Mouse (Mus musculus) myocyte (in vitro differentiated cells): ENCODE results near the gene Gm4792.

Experiments
- MAX ChIP-seq: IDR thresholded peaks from one replicate; pipeline ENCODE4 v1.6.1; 2011; ENCODE audit warnings: low read depth, mild to moderate bottlenecking, control low read depth
- MYOD1 ChIP-seq, 3 experiments: IDR thresholded peaks; one replicate each; pipeline ENCODE4 v1.6.1; 2011; ENCODE audit warnings: control low read depth in 2 of 3, low read depth in 2 of 3, mild to moderate bottlenecking in 2 of 3, moderate library complexity in 1 of 3; ENCODE audit not compliant: insufficient read length in 2 of 3, control insufficient read depth in 1 of 3
- MYOG ChIP-seq, 3 experiments: IDR thresholded peaks; one replicate each; pipeline ENCODE4 v1.6.1; 2011; ENCODE audit warnings: control low read depth in 2 of 3, low read depth in 2 of 3, mild to moderate bottlenecking in 2 of 3; ENCODE audit not compliant: insufficient read length in 2 of 3, control insufficient read depth in 1 of 3, insufficient read depth in 1 of 3
- POLR2A ChIP-seq: IDR thresholded peaks from one replicate; pipeline ENCODE4 v1.6.1; 2011; ENCODE audit warnings: low read depth, mild to moderate bottlenecking, control low read depth, moderate library complexity; ENCODE audit not compliant: insufficient read length
- POLR2AphosphoS2 ChIP-seq: IDR thresholded peaks from one replicate; pipeline ENCODE4 v1.6.1; 2011; ENCODE audit warnings: low read depth, control low read depth; ENCODE audit not compliant: insufficient read length

- no peak for TF ChIP-seq MYOD1 (IDR thresholded peaks at IDR 0.05; ENCODE audit: control insufficient read depth in 1 of 3, insufficient read length in 2 of 3, low read depth in 2 of 3)
- TF ChIP-seq MAX, result no peak
- TF ChIP-seq POLR2A, result no peak
- TF ChIP-seq MYOG (IDR thresholded peaks at IDR 0.05; ENCODE audit: control insufficient read depth in 1 of 3, insufficient read depth in 1 of 3, insufficient read length in 2 of 3, low read depth in 2 of 3), result no peak
- no peak for TF ChIP-seq POLR2AphosphoS2
Observed at GRCm38 (mm10) chr10:94247748-94248349, 50.7 kb downstream of the Gm4792 start.
